Mouse (Mus musculus): ENCODE measurements around the gene Sdf2l1. TPM values are rescaled to one million over a fixed set of nuclear protein-coding genes. Genes with fewer than 3 reads are reported as not detected.
"Not testable (repeated sequence)": the region's sequence is repeated elsewhere in the genome, so short reads cannot be mapped to it uniquely, and the experiment has no call there.

Gene Sdf2l1
- polyA plus RNA-seq (2014; fragmentation: Nextera tagmentation; extraction: Ambion mirVana): 65.7 and 72.2 TPM in 2 replicates

DNA sequence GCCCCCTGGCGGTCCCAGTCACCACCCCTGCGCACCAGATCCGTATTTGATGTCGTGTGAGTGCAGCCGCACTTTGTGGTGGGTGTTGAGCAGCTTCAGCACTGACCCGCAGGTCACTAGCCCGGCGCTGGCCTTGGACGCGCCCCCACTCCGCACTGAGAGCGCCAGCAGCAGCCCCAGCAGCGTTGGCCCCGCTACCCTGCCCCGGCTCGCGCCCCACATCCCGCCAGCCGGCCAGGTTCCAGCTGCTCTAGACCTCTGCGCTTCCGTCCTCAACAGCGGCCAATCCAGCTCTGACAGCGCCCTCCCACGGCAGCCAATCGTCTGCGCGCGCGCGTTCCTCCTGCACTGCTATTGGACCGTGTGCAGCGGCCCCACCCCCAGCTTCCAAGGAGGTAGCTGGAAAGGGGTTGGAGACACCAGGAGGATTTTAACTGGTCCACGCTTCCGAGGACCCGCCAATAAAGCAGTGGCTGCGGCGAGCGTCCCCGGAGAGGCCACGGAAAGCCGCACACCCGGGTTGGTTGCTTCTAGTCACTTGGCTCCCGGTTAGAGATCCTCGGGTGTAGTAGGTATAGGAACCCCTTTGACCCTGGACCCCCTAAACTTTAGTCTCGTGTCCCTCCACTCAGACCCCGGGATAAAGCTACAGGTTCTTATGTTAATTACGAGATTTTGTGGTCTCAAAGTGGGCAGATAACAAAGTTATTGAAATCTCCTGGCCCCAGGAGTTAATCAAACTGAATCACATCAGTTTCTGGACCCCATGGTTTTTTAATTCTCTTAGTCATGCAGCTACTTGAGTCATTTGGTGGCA lies at the start of gene Sdf2l1:
Sdf2l1 (minus strand) TSS at position 295 of the 817 bp plus-strand sequence.
- Histone ChIP-seq H3K36me3 (ENCODE audit: control insufficient read depth, insufficient read depth, low read length) (no peaks in the 10 kb centered on the region), H3K4me3 (ENCODE audit: low read depth, low read length) (peak within 1 kb of the TSS; percentile 69), H3K9me3 (ENCODE audit: control insufficient read depth, low read length) (no peaks in the 10 kb centered on the region), H3K27ac (ENCODE audit: low read depth, low read length) (peak within 1 kb of the TSS; percentile 76), H3K4me1 (ENCODE audit: control insufficient read depth, insufficient read depth, low read length) (peaks cover 2% of the 10 kb centered on the region; the same call in 1 of the 2 replicates), H3K9ac (ENCODE audit: low read length) (peak within 1 kb of the TSS; percentile 75), H3K27me3 (ENCODE audit: control insufficient read depth, insufficient read depth, low read length) (no peaks in the 10 kb centered on the region), H3K4me2 (ENCODE audit: low read depth) (peak within 1 kb of the TSS; percentile 82)
- WGBS: under 1% methylated on average over 47 of the region's 47 CpGs
- DNase-seq (ENCODE audit: low spot score): peak; percentile 99
- ATAC-seq (ENCODE audit: insufficient read depth, low FRiP score, low TSS enrichment): peak; percentile 99

DNA sequence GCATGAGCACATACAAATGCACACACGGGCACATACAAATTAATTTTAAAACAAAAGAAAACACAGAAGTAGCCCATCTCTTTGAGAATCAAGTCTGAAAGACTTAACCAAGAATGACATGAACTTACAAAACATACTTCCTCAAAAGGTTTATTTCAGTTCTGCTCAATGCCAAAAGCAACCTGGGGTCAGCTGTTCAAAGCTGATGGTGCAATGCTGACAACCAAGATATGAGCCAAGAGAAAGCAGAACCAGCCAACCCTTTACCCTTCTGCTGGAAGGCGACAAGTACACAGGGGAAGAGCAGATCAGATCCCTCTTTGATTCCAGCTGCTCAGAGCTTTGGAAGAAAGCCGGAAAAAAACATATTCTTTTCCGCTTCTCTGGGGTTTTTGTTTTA lies 49.2 kb upstream of the Sdf2l1 start:
- Histone ChIP-seq H3K27ac (ENCODE audit: low read depth, low read length) (no peak overlapping the region), H3K4me1 (ENCODE audit: control insufficient read depth, insufficient read depth, low read length) (no peaks in the 10 kb centered on the region), H3K36me3 (ENCODE audit: control insufficient read depth, insufficient read depth, low read length) (peaks cover 2% of the 10 kb centered on the region), H3K9ac (ENCODE audit: low read length) (no peak overlapping the region), H3K4me3 (ENCODE audit: low read depth, low read length) (no peak overlapping the region), H3K9me3 (ENCODE audit: control insufficient read depth, low read length) (no peaks in the 10 kb centered on the region), H3K27me3 (ENCODE audit: control insufficient read depth, insufficient read depth, low read length) (no peaks in the 10 kb centered on the region), H3K4me2 (ENCODE audit: low read depth) (no peak overlapping the region)
- 93% methylated on average over 4 of the region's 4 CpGs for WGBS
- DNase-seq (ENCODE audit: low spot score): no peak
- ATAC-seq (ENCODE audit: insufficient read depth, low FRiP score, low TSS enrichment): no peak

- no peak for DNase-seq (ENCODE audit: low spot score)
- Histone ChIP-seq H3K27me3 (ENCODE audit: control insufficient read depth, insufficient read depth, low read length) (no peaks in the 10 kb centered on the region), H3K36me3 (ENCODE audit: control insufficient read depth, insufficient read depth, low read length) (no peaks in the 10 kb centered on the region; the same call in 1 of the 2 replicates), H3K9ac (ENCODE audit: low read length) (no peak overlapping the region), H3K4me1 (ENCODE audit: control insufficient read depth, insufficient read depth, low read length) (no peaks in the 10 kb centered on the region), H3K27ac (ENCODE audit: low read depth, low read length) (no peak overlapping the region), H3K4me3 (ENCODE audit: low read depth, low read length) (no peak overlapping the region), H3K4me2 (ENCODE audit: low read depth) (no peak overlapping the region), H3K9me3 (ENCODE audit: control insufficient read depth, low read length) (no peaks in the 10 kb centered on the region)
- WGBS: 98% methylated on average over 3 of the region's 3 CpGs
- no peak for ATAC-seq (ENCODE audit: insufficient read depth, low FRiP score, low TSS enrichment)
Measured at GRCm38 (mm10) chr16:17179706-17180105, 47.5 kb upstream of the Sdf2l1 start.

- H3K36me3 ChIP-seq (ENCODE audit: control insufficient read depth, insufficient read depth, low read length): no peaks in the 10 kb centered on the region; the same call in 1 of the 2 replicates
Measured at GRCm38 (mm10) chr16:17177623-17178170, 45.5 kb upstream of the Sdf2l1 start.

DNA sequence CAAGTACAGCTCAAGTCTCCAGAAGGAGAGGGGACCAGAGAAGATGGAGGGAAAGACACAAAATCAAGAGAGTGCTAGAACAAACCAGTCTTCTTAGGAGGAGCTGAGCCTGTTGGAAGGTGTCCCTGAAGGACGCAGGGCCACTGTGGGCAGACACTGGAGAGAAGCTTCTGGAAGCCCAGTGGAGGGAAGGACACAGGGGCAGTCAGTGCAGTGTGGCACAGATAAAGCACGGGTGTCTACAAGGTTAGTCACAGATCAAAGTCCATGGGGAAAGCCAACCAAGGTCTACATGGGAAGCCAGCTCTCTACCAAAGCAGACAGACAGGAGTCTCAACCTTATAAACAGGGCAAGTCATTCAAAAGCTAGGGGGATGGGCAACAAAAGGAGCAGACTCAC lies 43.6 kb upstream of the Sdf2l1 start:
- no peaks in the 10 kb centered on the region for H3K27me3 ChIP-seq (ENCODE audit: control insufficient read depth, insufficient read depth, low read length)
- H3K4me2 ChIP-seq (ENCODE audit: low read depth): no peak overlapping the region
- ATAC-seq (ENCODE audit: insufficient read depth, low FRiP score, low TSS enrichment): no peak
- no peak for DNase-seq (ENCODE audit: low spot score)
- no peaks in the 10 kb centered on the region for H3K36me3 ChIP-seq (ENCODE audit: control insufficient read depth, insufficient read depth, low read length)
- H3K4me3 ChIP-seq (ENCODE audit: low read depth, low read length): no peak overlapping the region
- 93% methylated on average over 2 of the region's 2 CpGs for WGBS
- no peak overlapping the region for H3K9ac ChIP-seq (ENCODE audit: low read length)
- no peak overlapping the region for H3K27ac ChIP-seq (ENCODE audit: low read depth, low read length)
- H3K9me3 ChIP-seq (ENCODE audit: control insufficient read depth, low read length): no peaks in the 10 kb centered on the region
- no peaks in the 10 kb centered on the region for H3K4me1 ChIP-seq (ENCODE audit: control insufficient read depth, insufficient read depth, low read length)

More at GRCm38 (mm10) chr16:17177623-17178170, 45.5 kb upstream of the Sdf2l1 start:
- Histone ChIP-seq H3K4me3 (ENCODE audit: low read depth, low read length) (no peak overlapping the region), H3K4me2 (ENCODE audit: low read depth) (no peak overlapping the region), H3K27me3 (ENCODE audit: control insufficient read depth, insufficient read depth, low read length) (no peaks in the 10 kb centered on the region), H3K9ac (ENCODE audit: low read length) (no peak overlapping the region), H3K27ac (ENCODE audit: low read depth, low read length) (no peak overlapping the region), H3K4me1 (ENCODE audit: control insufficient read depth, insufficient read depth, low read length) (no peaks in the 10 kb centered on the region), H3K9me3 (ENCODE audit: control insufficient read depth, low read length) (no peaks in the 10 kb centered on the region)
- ATAC-seq (ENCODE audit: insufficient read depth, low FRiP score, low TSS enrichment) (no peak), DNase-seq (ENCODE audit: low spot score) (no peak)
- WGBS: 100% methylated on average over 1 of the region's 1 CpGs

GRCm38 (mm10) chr16:17168049-17168448 lies 35.9 kb upstream of the Sdf2l1 start:
- H3K9ac ChIP-seq (ENCODE audit: low read length): no peak overlapping the region
- H3K4me2 ChIP-seq (ENCODE audit: low read depth): no peak overlapping the region
- peaks cover 5% of the 10 kb centered on the region; the same call in 1 of the 2 replicates for H3K36me3 ChIP-seq (ENCODE audit: control insufficient read depth, insufficient read depth, low read length)
- ATAC-seq (ENCODE audit: insufficient read depth, low FRiP score, low TSS enrichment): no peak
- H3K27me3 ChIP-seq (ENCODE audit: control insufficient read depth, insufficient read depth, low read length): no peaks in the 10 kb centered on the region
- no peaks in the 10 kb centered on the region for H3K9me3 ChIP-seq (ENCODE audit: control insufficient read depth, low read length)
- WGBS: 93% methylated on average over 5 of the region's 5 CpGs
- no peaks in the 10 kb centered on the region for H3K4me1 ChIP-seq (ENCODE audit: control insufficient read depth, insufficient read depth, low read length)
- no peak for DNase-seq (ENCODE audit: low spot score)
- no peak overlapping the region for H3K4me3 ChIP-seq (ENCODE audit: low read depth, low read length)
- no peak overlapping the region for H3K27ac ChIP-seq (ENCODE audit: low read depth, low read length)

GRCm38 (mm10) chr16:17167179-17167578 lies 35.0 kb upstream of the Sdf2l1 start:
- ATAC-seq (ENCODE audit: insufficient read depth, low FRiP score, low TSS enrichment) (no peak), DNase-seq (ENCODE audit: low spot score) (no peak)
- Histone ChIP-seq H3K27me3 (ENCODE audit: control insufficient read depth, insufficient read depth, low read length) (no peaks in the 10 kb centered on the region), H3K4me1 (ENCODE audit: control insufficient read depth, insufficient read depth, low read length) (no peaks in the 10 kb centered on the region), H3K4me2 (ENCODE audit: low read depth) (no peak overlapping the region), H3K36me3 (ENCODE audit: control insufficient read depth, insufficient read depth, low read length) (peaks cover 5% of the 10 kb centered on the region; the same call in 1 of the 2 replicates), H3K9ac (ENCODE audit: low read length) (no peak overlapping the region), H3K27ac (ENCODE audit: low read depth, low read length) (no peak overlapping the region), H3K9me3 (ENCODE audit: control insufficient read depth, low read length) (no peaks in the 10 kb centered on the region), H3K4me3 (ENCODE audit: low read depth, low read length) (no peak overlapping the region)

DNA sequence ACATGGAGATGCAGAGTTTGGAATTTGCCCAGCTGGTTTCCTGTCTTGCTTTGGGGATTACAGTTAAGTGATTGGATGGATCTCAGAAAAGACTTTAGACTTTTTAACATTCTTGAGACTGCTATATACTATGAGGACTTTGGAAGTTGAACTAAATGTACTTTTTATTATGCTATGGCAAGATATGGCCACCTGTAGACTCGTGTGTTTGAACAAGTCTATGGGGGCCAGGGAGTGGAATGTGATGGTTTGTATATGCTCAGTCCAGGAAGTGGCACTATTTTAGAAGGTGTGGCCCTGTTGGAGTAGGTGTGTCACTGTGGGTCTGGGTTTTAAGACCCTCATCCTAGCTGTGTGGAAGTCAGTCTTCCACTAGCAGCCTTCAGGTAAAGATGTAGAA lies 33.3 kb upstream of the Sdf2l1 start:
- H3K9me3 ChIP-seq (ENCODE audit: control insufficient read depth, low read length); H3K36me3 ChIP-seq (ENCODE audit: control insufficient read depth, insufficient read depth, low read length); DNase-seq (ENCODE audit: low spot score); ATAC-seq (ENCODE audit: insufficient read depth, low FRiP score, low TSS enrichment); H3K9ac ChIP-seq (ENCODE audit: low read length); H3K4me2 ChIP-seq (ENCODE audit: low read depth); H3K4me3 ChIP-seq (ENCODE audit: low read depth, low read length); H3K27me3 ChIP-seq (ENCODE audit: control insufficient read depth, insufficient read depth, low read length); H3K27ac ChIP-seq (ENCODE audit: low read depth, low read length); H3K4me1 ChIP-seq (ENCODE audit: control insufficient read depth, insufficient read depth, low read length): not testable (repeated sequence)
- 91% methylated on average over 1 of the region's 1 CpGs for WGBS

DNA sequence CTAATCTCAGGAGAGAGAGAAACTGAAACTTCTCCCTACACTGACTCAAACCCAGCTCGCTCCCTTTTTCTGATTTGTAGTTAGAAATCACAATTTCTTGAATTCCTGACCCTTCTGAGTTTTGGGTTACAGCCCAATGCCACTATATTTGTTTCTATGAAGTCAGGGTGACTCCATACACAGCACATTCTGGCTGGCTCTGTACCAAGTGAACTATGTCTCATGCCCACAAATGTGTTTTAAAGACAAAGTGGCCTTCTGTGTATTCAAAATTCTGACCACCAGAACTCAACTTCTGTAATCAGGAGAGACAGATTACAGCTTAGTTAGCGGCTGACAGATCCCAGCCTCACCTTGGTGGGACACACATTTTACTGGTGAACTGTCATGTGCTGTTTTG lies 22.2 kb upstream of the Sdf2l1 start:
- Histone ChIP-seq H3K27ac (ENCODE audit: low read depth, low read length) (no peak overlapping the region), H3K4me1 (ENCODE audit: control insufficient read depth, insufficient read depth, low read length) (no peaks in the 10 kb centered on the region), H3K4me3 (ENCODE audit: low read depth, low read length) (no peak overlapping the region), H3K4me2 (ENCODE audit: low read depth) (no peak overlapping the region), H3K36me3 (ENCODE audit: control insufficient read depth, insufficient read depth, low read length) (peaks cover 6% of the 10 kb centered on the region), H3K9me3 (ENCODE audit: control insufficient read depth, low read length) (no peaks in the 10 kb centered on the region), H3K27me3 (ENCODE audit: control insufficient read depth, insufficient read depth, low read length) (no peaks in the 10 kb centered on the region), H3K9ac (ENCODE audit: low read length) (no peak overlapping the region)
- DNase-seq (ENCODE audit: low spot score) (no peak), ATAC-seq (ENCODE audit: insufficient read depth, low FRiP score, low TSS enrichment) (no peak)
- WGBS: 87% methylated on average over 2 of the region's 2 CpGs
